Mouse (Mus musculus) retina, embryonic 14.5 days (tissue): ENCODE measurements around the gene Gpc3.
A peak's percentile ranks its signal among the peaks of the same experiment; 100 is the strongest.

Experiments used
- DNase-seq: peaks from one replicate; pipeline ENCODE4 v3.0.0-alpha.2; 2015; ENCODE audit warnings: low spot score

The Gpc3 gene

DNA sequence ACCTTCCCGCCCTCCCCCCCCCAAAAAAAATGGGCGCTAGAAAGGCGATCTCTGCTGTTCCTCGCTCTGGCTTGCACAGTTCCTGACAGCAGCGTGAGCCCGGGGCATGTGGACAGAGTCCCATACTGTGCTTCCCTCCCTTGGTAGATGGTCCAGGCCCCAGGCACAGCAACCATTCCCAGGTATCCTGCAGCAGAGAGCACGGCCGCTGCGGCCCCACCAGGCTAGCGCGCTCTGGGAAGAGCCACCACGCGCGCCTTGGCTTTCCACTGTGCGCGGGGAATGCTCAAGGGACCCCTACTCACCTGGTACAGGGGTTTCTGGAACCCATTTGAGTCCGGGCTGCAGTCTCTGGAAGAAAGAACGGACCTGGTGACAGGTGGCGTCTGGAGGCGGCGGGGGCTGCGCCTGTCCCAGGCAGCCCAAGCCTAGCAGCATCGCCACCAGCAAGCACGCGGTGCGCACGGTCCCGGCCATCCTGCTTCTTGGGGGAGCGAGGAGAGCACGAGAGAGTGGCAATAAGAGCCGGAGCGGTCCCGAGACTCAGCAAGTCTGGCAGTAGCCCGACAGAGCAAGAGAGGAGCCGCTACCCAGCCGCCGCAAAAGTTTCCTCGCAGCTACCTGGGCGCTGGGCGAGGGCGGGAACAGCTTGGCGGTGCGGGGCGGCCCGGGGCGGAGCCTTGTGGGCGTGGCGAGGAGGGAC lies at the start of gene Gpc3:
Gpc3 (minus strand) TSS at position 623 of the 703 bp plus-strand sequence.
- DNase-seq: peak; percentile 30

DNA sequence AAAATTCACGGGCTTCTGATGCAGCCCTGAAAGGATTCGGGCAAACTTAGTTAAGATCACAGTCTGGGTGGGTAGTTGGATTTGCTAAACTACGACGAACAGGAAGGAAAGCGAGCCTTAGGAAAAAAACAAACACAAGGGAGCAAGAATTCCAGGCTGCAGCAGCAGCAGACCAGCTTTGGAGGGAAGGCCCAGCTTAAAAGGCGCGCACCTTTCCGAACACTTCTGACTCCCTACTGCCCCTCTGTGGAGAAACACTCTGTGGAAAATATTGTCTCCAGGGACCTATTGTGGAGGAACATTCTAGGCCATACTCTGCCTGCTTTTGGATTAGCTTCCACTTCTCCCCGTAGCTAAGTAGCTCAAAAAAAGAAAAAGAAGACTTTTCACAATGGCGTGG lies 38.2 kb upstream of the Gpc3 start:
- peak; percentile 80 for DNase-seq

DNA sequence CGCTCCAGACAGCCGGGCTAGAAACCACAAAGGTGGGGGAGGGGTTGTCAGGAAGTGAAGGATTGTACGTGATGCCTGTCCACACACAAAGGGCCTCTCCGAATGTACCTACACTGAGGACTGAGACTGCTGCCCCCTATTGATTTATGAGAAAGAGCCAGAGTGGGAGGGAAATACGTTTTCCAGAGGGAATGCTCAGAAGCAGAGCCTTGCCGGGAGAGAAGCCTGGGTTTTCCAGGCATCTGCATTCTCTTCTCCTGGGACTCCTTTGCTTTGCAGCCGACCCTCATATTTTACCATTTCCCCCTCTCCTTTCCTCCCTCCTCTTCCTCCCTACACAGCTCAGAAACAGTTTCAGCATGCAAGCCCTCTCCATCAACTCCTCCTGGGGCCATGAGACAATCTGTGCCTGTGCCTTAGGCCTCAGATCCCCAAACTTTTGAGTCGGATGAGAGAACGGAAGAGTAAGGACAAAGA lies 37.8 kb upstream of the Gpc3 start:
- peak; percentile 45 for DNase-seq

DNA sequence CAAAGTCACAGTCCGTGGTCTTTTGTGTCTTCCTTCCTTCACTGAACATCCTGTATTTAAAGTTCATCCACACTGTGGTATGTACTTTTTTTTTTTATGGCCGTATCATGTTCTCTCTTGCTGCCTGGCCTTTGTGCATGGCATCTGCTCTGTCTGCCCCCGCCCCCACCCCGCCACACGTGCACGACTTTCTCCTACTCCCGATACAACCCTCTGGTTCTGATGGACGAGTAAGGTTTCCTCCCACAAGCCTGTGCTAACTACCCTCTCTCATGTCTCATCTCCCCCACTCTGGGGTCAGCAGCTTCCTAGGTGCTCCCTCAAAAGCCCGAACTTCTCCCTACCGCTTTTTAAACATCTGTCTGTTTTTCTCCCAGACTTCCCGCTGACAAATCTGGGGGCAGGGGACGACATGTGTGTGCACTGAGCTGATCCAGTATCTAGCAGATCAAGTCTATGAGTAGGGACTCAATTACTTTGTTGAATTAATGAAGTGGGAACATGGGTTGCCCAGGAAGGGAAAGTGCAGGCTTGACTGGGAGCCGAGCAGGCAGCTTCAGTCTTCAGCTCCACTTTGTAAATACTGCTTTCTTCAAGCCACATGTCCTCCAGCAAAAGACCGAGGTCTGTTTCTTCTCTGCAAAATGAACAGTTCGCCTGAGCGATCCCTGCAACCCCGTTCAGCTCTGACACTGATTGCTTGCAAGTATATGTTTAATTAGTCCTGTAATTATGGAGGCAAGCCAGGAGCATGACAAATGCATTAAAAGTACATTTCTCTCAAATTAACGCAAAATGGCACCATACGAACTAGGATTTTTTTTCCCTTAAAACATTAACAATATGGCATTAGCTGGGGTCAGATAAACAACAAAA lies 35.4 kb upstream of the Gpc3 start:
- peak; percentile 22 for DNase-seq

DNA sequence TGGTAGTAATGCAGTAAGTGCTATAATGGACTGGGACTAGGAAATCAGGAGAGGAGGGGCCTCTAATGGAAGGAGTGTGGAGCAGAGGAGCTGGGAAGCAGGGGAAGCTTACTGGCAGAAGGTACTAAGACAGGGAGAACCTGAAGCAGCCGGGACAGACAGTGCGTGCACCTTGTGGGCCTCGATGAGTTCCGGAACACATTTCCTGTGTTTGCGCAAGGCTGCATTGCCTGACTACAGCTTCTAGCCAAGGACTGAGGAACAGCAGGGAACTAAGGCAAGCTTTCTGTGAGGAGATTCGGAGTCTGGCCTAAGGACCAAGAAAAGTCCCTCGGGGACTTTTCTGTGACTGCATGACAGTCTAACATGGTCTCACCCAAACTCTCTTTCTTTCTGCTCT lies 30.6 kb upstream of the Gpc3 start:
- DNase-seq: no peak

DNA sequence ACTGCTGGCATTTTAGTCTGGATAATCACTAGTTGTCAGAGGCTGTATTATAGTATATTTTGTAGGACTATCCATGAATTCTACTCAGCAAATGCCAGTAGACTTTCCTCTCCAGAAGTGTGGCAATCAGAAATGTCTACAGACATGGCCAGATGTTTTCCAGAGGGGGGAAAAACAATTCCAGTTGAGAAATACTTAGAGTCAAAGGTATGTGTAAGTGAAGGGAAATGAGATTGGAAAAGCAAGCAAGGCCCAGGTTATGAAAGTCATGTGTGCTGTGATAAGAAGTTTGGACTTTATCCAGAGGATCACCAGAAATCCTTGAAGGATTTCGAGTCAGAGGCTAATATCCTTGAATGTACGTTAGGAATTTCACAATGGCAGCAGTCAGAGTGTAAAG lies 29.6 kb upstream of the Gpc3 start:
- DNase-seq: no peak

DNA sequence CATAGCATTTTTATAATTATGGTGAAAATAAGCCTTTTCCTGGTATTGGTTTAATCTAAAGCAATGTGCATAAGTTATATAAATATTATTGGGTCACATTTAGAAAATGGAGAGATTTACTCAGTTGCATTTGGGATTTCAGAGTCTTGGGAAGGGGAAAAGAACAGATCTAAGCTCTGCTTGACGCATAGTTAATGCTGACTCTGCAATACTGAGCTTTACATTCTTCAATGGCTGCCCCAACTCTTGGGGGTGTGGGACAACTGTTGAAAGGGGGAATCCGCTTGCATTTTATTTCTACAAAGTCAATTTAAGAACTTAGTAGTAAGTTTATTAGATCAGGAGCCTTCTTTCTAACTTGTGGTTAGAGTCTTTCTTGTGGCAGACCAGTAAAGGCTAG lies 28.4 kb upstream of the Gpc3 start:
- DNase-seq: no peak

DNA sequence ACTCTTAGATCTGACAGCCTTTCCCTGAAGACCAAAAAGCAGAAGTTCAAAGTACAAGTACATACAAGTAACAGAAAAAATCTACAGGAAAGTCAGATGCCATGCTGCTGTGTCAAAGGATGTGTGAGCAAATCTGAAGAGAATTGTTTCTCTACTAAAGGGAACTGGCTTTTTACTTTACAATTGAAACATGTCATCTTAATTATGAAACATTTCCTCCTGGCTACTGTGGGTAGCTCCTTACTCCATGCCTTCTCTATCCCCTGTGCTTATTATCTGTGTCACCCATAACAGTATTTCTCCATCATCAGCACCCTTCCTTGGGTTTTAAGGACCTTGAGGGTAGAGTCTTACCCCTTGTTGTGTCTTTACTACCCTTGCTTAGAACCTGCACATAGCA lies 23.7 kb upstream of the Gpc3 start:
- no peak for DNase-seq

DNA sequence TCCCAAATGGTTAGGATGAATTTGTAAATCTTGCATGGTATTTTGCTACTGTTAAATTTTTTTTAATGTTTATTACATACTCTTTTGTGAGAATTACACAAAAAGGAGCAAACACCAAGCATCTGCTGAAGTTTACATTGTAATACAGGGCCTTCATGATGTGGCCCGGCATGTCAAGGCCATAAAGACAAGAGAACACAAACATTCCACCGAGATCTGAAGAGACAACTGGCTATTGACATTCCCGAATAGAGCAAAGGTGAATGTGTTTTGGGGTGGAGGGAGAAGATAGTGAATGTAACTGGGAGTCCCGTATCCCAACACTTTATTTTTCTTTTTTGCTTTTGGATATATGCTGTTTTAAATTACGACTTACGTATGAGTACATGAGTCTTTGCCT lies 20.2 kb upstream of the Gpc3 start:
- DNase-seq: no peak

DNA sequence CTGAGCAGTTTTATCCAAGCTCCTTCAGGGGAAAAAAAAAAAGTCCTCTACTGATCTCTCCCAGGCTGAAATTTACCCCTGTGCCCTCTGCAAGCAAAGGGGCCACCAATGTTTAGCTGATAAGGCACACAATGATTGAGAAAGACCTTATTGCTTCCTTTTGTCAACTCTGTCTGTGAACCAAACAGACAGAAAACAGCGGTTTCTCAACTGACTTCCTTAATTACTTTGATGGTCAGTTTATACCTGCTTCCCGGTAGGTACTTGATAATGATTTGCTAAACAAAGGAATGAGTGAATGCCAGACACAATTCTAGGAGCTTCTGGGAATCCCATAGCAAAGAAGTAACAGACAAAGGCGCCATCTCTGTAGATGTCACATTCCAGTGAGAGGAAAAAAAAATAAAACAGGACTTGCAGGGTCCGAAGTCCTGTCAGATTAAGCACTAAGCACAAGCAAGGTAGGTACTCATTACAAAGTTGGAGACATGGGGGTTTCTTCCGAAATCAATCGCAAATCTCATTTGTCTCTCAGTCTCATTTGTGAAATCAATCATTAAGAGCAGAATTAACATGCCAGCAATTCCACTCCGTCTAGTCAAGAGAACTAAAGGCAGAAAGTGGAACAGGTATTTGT lies 19.1 kb upstream of the Gpc3 start:
- no peak for DNase-seq

DNA sequence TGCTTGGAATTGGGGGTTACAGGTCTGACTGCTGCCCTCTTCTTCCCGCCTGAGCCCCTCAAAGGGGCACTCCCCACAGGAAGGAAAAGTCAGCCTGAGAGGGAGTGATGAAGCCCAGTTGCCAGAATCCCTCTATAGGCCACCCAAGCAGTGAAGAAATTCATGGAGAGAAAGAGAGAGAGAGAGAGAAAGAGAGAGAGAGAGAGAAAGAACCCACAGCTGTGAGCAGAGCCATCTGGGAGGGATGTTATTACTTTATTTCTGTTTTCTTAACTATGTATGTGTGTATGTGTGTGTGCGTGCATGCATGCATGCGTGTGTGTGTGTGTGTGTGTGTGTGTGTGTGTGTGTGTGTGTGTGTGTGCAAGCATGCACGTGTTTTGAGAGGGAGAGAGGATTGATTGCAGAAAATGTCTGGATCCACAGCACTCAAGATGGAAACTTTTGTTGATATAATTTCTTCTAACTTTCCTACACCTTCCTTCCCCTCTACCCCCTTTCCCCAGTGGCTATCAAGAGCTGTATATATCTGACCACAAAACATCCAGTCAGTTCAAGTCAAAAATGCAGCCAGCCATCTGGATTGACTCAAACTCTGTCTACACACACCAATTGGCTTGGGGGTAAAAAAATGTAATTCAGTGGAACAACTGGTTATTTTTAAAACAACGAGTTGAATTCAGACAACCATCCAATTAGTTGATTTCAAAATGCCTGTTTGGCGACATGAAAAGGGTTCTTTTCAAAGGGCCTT lies 13.4 kb upstream of the Gpc3 start:
- no peak for DNase-seq

DNA sequence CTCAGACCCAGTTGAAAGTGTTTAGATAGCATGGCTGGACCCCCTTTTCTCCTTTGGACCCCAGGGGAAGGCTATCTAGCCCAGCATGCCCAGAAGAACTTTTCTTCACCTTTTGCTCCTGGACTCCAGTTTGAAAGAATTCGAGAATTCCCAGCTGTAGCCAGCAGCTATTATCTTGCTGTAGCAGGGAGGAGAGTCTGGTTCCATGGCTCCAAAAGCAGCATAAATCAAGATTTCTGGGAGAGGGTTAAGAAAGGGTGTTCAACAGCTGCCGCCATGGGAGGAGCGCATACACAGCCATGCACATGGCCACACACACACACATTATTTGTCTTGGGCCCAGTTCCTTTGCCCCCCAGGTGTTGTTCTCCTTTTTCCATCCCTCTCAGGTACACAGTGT lies 4.1 kb upstream of the Gpc3 start:
- no peak for DNase-seq

DNA sequence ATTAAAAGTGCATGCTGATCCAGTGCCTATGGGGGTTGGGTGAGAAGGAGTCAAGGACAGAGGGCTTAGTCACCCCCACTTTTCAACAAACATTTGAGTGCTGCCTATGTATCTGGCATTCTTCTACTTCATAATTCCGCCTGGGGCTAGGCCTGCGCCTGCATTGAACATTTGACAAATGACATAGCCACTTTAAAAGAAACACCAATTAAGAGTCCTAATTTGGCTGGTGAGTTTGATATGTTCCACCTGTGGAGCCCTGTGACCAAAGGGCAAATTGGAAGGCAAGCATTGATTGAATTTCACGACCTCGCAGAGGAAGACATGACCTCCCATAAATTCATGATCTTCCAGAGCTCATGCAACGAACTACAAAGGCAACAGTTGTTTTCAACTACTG lies 2.4 kb upstream of the Gpc3 start:
- DNase-seq: no peak

DNA sequence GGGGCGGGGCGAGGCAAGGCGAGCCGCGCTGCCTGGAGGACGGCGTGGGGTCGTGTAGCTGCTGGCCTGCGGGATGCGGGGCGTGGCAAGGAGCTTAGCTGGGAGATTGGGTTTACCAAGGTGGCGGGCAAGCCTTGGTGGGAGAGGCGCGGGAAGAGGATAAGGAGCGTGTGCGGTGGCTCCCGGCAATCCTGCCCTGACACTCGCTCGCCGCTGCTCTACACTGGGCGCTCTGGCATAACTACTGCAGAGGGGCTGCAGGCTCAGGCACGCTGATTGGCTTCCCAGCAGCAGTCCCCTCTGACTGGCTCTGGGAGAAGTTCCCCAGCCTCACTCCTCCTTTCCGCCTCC lies 256 bp upstream of the Gpc3 start:
- peak; percentile 72 for DNase-seq

DNA sequence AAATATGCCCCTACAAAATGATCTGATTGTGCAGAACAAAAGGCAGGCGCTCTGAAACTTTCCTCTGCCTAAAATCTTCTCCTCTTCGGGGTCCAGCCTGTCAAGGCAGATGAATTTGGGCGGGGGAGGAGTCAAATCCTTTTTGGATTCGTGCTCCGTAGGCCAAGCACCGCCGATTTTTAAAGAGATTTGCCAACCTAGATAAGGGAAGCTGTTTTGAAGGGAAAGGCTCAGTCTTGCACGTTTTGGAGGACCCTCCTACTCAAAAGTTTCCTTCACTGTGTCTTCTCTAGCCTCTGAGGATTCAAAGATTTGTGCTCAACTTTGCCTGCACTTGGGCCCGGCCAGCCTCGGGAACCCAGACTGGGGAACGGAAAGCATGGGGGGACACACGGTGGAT lies 944 bp downstream of the Gpc3 start:
- DNase-seq: peak; percentile 11

DNA sequence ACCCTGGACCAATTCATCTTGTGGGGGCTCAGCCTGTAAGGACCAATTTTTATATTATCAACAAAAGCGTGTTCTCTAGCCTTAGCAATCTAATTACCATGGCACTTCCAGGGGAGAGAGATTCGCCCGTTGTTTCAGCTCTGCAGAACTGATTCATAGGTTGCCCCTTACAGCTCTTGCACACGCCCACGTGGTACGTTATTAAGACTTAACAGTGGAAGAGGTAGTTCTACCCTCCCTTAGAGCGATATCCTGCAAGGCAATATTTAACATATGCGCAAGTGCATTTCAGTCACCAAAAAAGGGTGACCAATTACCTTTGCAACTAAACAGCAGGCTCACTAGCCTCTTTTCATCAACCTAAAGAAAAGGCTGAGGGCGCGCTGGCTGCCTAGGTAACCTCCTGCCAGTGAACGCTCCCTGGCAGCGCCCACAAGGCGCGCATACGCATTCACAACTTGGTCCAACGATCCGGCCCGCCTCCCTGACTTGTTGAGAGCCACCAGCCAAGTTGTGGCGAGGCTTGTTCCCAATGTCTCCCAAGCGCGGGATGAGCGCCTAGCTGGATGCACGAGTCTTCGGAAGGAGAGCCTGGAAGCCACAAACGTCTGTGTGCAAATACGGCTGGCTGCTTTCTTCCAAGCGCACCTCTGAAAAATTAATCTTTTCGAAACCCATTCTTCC lies 1.6 kb downstream of the Gpc3 start:
- peak; percentile 30 for DNase-seq

DNA sequence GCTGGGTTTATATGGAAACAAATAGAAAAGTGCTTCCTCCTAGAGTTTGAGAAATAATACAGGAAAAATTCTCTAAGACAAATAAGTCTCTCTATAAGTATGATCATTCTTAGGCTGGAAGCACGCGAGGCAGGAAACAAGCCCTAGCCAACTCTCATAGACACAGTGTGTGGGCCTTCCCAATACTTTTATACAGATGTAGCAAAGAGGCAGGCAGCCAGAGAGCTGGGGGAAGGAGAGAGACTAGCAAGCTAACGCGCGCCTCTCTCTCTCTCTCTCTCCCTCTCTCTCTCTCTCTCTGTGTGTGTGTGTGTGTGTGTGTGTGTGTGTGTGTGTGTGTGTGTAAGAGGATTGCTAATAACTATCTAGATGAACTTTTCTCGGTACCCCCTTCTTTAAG lies 2.2 kb downstream of the Gpc3 start:
- no peak for DNase-seq

DNA sequence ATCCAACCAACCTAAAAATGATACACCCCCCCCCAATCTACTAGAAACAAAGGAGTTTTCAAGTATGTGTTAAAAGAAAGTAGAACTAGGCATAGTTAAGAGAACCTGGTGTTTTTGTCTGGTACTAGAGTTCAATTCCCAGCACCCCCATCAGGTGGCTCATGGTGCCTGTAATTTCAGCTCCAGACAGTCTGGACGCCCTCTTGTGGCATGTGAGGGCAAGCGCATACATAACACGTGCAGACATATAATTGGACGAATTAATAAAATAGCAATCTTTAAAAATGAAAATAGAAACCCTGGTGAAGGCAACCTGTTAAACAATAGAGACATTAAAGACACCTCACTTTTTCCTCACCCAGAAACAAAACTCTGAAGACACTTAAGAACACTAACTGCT lies 10.6 kb downstream of the Gpc3 start:
- DNase-seq: no peak

DNA sequence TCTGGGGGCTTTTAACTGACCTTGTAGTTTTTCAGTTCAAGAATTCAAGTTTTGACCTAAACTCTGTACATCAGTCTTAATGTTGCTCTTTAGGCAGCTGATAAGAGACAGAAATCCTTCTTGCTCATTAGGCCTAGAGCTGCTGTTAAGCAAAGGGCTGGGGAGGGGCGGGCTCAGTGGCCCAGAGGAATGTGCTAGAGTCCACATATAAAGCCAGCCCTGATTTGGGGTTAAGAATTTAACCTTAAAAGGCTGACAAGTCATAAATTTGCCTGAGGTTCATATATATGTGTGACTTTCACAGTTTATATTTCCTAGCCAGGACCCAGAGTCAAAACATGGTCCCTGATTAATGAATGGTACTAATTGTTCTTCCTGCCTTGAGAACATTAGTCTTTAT lies 14.5 kb downstream of the Gpc3 start:
- DNase-seq: no peak

DNA sequence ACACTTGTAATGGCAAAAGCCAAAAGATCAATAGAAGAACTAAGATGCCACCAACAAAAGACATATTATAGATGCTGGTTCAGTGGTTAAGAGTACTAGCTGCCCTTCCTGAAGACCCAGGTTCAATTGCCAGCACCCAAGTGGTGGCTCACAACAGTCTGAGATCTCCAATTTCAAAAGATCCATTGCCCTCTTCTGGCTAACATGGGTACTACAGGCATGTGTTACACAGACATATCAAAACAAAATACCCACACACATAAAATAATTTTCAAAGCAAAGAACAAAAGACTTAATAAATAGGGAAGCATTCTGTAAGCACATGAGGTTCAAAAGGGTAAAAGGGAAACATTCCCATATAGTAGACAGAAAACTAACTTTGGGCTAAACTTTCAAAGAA lies 26.1 kb downstream of the Gpc3 start:
- no peak for DNase-seq

DNA sequence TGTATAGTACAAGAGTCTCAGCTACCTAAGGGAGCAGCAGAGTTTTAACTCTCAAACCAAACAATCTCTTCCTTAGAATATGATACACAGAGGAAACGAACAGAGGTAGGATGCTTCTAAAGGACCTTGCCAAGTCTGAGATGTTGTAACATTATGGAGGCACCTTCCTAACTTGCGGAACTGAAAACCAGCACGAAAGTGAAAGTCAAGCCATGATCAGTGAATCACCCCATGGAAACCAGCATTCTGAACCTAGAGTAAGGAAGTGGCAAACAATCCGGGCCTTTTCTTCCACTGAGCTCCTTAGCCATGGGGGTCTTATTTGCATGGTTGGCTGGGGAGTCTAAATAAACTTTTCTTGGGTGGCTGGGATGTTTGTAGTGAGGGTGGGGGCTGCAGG lies 53.8 kb downstream of the Gpc3 start:
- no peak for DNase-seq

DNA sequence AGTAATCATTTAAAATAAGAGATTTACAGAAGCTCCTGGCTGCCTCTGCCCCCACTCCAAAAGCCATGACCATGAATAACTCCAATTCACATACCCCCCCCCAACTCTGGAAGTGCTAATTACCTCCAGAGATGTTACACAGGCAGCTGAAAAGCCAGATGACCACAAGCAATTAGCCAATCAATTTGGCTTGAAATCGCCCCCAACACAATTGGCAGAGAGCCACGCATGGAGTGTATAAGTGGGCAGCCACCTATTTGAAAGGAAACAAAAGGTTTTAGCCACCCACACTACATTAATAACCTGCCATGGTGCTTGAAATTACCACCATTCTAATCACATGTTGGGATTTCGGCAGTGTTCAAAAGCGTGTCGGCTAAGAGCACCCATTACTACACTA lies 55.2 kb downstream of the Gpc3 start:
- no peak for DNase-seq
